Mouse (Mus musculus) cerebellum, postnatal 14 days (tissue): ENCODE measurements around the gene Gm13289.
"Not testable (repeated sequence)": the region's sequence is repeated elsewhere in the genome, so short reads cannot be mapped to it uniquely, and the experiment has no call there.

Experiments used
- DNase-seq, 2 experiments: peaks; one replicate each; pipeline ENCODE4 v3.0.0; 2021; ENCODE audit warnings: mixed read lengths in 2 of 2

Gm13289 gene

GRCm38 (mm10) chr4:88776622-88777021 is at the start of gene Gm13289:
TSS of gene Gm13289 (plus strand) at chr4:88776922.
- DNase-seq: not testable (repeated sequence)

GRCm38 (mm10) chr4:88727324-88727723 is 49.4 kb upstream of the Gm13289 start:
- peak in 1 of 2 experiments; percentile 22 for DNase-seq

DNA sequence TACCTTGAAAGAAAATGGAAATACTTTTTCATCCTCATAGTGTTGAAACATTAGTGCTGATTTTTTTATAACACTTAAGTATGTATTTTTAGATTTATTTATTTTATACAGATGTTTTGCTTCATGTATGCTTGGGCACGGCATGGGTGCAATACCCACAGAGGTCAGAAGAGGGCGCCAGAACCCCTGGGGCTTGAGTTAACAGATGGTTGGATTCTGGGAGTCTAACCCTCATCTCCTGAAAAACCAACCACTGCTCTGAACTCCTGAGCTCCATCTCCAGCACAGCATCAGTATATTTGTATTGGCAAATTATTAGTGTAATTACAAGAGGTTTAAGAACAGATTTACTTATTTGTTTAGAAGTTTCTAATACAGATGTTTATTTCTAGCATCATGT is 38.2 kb upstream of the Gm13289 start:
- peak; percentile 64 to 77 for DNase-seq

DNA sequence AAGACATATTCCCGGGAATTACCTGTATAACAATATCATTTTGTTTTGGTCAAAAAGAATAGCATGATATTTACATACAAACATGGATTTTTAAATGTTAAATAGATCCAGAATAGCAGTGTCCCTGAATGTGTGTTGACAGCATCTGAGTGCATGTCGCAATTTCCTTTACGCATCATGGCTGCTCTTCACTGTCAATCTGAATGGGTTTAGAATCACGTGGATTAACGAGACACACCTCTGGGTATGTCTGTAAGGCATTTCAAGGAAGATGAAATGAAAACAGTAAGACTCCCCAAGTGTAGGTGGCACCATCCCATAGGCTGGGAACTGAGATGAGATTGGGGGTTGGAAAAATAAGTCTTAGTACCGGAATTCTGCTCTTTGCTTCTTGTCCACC is 37.7 kb upstream of the Gm13289 start:
- no peak for DNase-seq

- no peak for DNase-seq
These were observed 35.3 kb upstream of the Gm13289 start for GRCm38 (mm10) chr4:88741426-88741825.

DNA sequence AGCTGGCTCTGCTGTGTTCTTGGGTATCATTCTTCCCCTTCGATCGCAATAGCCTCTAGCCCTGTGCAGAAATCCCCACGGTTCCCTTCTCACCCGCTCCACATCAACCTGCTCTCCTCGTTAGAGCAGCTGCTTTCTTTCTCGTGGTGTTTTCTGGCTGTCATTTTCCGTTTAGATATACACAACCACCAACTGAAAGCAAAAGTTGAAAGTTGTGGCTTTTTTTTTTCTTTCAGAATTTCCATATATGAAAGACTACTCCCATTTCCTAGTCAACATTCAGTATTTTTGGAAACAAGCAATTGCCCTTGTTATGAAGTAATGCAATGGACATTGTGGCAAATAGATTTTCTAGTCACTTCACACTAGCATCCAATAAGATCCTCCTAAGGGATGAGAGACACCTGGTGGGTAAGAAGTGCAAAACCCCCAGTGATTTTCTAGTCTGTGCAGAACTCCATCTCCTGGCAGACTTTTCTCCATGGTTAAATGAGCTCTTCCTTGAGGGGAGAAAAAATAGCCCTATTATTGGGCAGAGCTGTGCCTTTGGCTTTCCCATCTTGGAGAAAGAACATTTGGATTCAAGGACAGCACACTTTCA is 33.9 kb upstream of the Gm13289 start:
- no peak for DNase-seq

DNA sequence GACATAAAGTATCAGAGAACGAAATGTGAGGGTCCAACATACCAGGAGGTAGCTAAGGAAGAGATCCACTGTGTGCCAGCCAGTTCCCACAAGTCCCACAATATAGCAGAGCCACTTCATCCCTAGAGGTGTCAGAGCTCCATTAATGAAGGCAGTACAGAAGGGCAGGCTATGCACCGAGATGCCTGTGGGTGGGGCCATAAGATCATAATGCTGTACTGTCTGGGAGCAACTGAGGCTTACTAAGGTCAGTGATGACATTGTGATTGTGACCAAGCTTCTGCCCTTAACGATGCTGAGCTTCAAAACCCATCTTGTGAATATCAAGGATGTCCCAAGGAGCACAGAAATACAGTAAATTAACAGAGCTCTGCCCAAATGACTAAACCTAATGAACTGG is 32.5 kb upstream of the Gm13289 start:
- no peak for DNase-seq

- DNase-seq: no peak
These were observed 26.8 kb upstream of the Gm13289 start for GRCm38 (mm10) chr4:88749926-88750325.

DNA sequence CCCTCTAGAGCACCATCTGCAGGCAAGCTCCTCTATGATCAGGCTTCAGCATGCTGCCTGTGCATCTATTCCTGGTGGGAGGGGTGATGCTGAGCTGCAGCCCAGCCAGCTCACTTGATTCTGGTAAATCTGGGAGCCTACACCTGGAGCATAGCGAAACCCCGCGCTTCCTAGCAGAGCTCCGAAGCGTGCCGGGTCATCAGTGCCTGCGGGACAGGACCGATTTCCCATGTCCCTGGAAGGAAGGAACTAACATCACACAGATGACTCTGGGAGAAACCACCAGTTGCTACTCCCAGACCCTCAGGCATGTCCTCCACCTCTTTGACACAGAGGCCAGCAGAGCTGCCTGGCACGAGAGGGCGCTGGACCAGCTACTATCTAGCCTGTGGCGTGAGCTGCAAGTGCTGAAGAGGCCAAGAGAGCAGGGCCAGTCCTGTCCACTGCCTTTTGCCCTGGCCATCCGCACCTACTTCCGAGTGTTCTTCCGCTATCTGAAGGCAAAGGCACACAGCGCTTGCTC is 21.8 kb upstream of the Gm13289 start, which contains the start of gene Gm13271:
Gene Gm13271 (plus strand): TSS at position 51 of the 523 bp plus-strand sequence.
- peak; percentile 72 to 74 for DNase-seq

DNA sequence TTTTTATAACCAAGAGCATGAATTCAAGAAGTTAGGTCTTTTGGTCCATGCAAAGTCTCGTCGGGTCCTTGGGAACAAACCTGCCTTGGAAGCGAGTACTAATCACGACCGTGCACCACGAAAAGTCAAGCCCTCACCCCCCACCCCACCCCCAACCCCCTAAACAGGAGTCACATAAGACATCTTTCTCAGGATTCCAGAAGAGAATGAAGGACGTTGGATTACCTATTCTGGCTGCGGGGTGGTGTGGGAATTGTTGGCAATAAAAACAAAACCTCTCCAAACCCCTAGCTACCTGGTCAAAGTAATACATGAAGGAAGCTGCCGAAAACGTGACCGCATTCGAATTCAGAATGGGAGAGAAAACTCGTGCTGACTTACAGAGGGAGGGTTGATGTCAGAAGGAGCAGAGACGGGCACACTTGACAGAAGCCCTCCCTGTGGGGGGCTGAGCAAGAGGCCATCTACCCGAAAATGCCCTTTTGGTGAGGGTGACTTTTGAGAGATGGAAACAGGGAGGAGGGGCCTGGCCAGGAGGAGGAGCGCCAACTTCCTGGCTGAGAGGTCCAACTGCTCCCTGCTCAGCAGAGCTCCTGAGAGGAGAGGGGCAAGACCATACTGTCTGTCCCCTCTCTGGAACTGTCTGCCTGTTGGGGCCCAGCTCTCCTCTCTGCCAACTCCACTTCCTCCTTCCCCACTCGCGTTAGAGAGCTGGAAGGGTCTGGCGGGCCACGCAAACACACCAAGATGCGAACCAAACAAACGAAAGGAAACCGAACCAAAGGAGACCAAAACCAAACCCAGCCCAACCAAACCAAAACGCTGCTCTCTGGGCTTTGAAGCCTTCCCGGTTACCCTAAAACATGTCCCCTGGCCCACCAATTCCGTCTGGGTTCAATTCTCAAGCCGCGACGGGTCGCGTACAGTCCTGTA is 19.9 kb upstream of the Gm13289 start:
- peak in 1 of 2 experiments; percentile 18 for DNase-seq

DNA sequence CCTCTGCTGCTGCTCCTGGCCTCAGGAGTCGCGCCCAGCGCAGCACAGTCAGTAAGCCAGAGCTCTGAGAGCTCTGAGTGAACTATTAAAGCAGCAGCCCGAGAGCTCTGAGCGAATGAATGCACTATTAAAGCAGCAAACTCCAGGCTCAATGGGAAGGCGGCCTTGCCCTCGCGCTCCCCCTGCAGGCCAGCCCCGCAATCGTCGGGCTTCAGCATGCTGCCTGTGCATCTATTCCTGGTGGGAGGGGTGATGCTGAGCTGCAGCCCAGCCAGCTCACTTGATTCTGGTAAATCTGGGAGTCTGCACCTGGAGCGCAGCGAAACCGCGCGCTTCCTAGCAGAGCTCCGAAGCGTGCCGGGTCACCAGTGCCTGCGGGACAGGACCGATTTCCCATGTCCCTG is 19.1 kb upstream of the Gm13289 start:
- peak; percentile 87 to 88 for DNase-seq

DNA sequence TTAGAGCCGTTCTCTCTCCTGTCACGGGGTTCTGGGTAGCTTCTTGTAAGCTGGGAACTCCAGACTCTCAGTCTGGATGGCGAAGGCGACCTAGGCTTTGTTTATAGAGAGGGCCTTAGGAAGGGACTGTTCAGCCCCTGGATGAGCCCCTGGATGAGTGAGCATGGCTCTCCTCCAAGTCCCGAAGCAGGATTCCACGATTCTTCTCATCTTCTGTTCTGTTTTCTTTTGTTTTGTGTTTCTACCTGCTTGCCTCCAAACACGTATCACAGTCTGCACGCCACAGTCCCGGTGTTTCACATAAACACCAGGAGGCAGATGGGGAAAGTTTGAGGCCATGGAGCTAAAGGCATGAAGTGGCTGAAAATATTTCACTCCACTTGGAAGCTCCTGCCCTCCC is 18.0 kb upstream of the Gm13289 start:
- DNase-seq: not testable (repeated sequence)

DNA sequence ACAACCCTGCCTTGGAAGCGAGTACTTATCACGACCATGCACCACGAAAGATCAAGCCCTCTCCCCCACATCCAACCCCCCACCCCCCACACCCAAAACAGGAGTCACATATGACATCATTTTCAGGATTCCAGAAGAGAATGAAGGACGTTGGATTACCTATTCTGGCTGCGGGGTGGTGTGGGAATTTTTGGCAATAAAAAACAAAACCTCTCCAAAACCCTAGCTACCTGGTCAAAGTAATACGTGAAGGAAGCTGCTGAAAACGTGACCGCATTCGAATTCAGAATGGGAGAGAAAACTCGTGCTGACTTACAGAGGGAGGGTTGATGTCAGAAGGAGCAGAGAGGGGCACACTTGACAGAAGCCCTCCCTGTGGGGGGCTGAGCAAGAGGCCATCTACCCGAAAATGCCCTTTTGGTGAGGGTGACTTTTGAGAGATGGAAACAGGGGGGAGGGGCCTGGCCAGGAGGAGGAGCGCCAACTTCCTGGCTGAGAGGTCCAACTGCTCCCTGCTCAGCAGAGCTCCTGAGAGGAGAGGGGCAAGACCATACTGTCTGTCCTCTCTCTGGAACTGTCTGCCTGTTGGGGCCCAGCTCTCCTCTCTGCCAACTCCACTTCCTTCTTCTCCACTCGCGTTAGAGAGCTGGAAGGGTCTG is 17.0 kb upstream of the Gm13289 start, which contains the start of gene Gm13283:
Gene Gm13283 (plus strand): TSS at position 510 of the 659 bp plus-strand sequence.
- peak; percentile 30 to 41 for DNase-seq

GRCm38 (mm10) chr4:88760431-88760830 is 16.3 kb upstream of the Gm13289 start:
- DNase-seq: peak; percentile 54 to 59

GRCm38 (mm10) chr4:88761776-88762175 is 14.9 kb upstream of the Gm13289 start:
- DNase-seq: peak; percentile 70 to 72

DNA sequence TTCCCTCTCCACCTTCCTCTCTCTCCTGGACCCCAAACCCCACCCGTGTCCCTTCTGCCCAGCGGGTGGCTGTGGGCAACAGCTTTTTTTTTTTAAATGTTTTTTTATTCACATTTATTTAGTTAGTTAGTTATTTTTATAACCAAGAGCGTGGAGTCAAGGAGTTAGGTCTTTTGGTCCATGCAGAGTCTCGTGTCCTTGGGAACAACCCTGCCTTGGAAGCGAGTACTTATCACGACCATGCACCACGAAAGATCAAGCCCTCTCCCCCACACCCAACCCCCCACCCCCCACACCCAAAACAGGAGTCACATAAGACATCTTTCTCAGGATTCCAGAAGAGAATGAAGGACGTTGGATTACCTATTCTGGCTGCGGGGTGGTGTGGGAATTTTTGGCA is 14.4 kb upstream of the Gm13289 start:
- peak in 1 of 2 experiments; percentile 23 for DNase-seq

- peak; percentile 21 to 33 for DNase-seq
These were observed 13.2 kb upstream of the Gm13289 start for GRCm38 (mm10) chr4:88763384-88764018.

- not testable (repeated sequence) for DNase-seq
These were observed 3.2 kb upstream of the Gm13289 start, which contains the start of gene Gm13290 for GRCm38 (mm10) chr4:88773534-88773933. TSS of gene Gm13290 (plus strand) at chr4:88773834.

DNA sequence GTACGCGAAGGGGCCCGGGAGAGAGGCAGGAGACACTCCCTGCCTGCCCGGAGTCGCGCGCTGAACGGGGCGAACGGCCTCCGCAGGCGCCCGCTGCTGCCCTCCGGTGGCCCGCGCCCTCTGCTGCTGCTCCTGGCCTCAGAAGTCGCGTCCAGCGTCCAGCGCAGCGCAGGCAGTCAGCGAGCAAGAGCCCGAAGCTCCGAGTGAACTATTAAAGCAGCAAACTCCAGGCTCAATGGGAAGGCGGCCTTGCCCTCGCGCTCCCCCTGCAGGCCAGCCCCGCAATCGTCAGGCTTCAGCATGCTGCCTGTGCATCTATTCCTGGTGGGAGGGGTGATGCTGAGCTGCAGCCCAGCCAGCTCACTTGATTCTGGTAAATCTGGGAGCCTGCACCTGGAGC is 2.8 kb downstream of the Gm13289 start, which contains the start of gene Gm13272:
Gene Gm13272 (plus strand): TSS at position 301 of the 400 bp plus-strand sequence.
- not testable (repeated sequence) for DNase-seq

GRCm38 (mm10) chr4:88780320-88780719 is 3.6 kb downstream of the Gm13289 start:
- DNase-seq: not testable (repeated sequence)

DNA sequence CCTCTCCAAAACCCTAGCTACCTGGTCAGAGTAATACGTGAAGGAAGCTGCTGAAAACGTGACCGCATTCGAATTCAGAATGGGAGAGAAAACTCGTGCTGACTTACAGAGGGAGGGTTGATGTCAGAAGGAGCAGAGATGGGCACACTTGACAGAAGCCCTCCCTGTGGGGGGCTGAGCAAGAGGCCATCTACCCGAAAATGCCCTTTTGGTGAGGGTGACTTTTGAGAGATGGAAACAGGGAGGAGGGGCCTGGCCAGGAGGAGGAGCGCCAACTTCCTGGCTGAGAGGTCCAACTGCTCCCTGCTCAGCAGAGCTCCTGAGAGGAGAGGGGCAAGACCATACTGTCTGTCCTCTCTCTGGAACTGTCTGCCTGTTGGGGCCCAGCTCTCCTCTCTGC is 5.1 kb downstream of the Gm13289 start, which contains the start of gene Ifnz:
Gene Ifnz (plus strand): TSS at position 301 of the 400 bp plus-strand sequence.
- DNase-seq: not testable (repeated sequence)

DNA sequence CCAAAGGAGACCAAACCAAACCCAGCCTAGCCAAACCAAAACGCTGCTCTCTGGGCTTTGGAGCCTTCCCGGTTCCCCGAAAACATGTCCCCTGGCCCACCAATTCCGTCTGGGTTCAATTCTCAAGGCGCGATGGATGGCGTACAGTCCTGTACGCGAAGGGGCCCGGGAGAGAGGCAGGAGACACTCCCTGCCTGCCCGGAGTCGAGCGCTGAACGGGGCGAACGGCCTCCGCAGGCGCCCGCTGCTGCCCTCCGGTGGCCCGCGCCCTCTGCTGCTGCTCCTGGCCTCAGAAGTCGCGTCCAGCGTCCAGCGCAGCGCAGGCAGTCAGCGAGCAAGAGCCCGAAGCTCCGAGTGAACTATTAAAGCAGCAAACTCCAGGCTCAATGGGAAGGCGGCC is 5.6 kb downstream of the Gm13289 start:
- DNase-seq: not testable (repeated sequence)
